Mouse (Mus musculus) CD4-positive, CD25-positive, alpha-beta regulatory T cell, adult 9 weeks (primary cell): ENCODE data around the gene Inafm1. TPM values are rescaled to one million over a fixed set of nuclear protein-coding genes. Genes with fewer than 3 reads are reported as not detected.

ENCODE experiments used
- polyA plus RNA-seq: library from polyadenylated mRNA; unstranded; fragments of 100-300 nt; shearing (Covaris generic); gene quantifications from one replicate; pipeline ENCODE4 v1.2.1, GENCODE M21; 2017

Inafm1 gene
- 2.8 TPM for polyA plus RNA-seq

DNA sequence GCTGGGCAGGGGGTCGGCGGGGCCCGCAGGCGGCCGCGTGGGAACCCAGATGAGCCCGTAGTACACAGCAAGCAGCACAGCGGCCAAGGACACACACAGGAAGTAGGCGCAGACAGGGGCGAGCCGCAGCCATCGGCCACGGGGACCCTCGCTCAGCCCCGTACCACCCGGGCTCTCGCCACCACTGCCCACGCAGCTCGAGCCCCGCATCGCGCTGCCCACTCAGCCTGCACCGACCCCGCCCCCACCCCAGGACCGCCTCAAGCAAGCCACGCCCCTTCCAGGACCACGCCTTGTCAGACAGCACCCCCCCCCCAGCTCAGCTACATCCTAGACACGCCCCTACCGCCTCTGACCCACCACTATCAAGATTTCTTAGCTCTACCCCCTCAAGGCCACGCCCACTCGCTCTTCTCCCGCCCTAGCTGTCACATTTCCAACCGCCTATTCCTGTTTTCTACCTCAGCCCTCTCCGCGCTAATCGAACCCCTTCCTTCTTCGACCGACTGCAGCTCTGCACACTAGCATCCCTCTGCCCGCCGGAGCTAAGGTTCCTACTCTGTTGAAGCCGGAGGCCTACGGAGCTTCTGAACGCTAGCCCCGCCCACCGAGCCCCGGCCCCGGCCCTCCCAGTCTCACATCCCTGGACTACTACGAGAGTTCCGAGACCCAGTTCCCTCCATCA lies at the start of gene Inafm1:
Gene Inafm1, minus strand, starts transcription at position 537 of the 685 bp plus-strand sequence.

DNA sequence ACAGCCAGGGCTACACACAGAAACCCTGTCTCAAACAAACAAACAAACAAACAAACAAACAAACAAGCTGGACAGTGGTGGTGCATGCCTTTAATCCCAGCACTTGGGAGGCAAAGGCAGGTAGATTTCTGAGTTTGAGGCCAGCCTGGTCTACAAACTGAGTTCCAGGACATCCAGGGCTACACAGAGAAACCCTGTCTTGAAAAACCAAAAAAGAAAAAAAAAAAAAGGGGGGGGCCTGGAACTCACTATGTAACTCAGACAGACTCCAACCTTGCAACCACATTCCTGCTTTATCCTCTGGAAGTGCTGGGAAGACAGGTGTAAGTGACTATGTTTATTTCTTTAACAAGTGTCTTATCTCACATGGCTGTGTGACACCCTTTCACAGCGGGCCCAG lies 34.7 kb upstream of the Inafm1 start, which contains the start of gene Bbc3:
Gene Bbc3, plus strand, starts transcription at position 301 of the 400 bp plus-strand sequence.

DNA sequence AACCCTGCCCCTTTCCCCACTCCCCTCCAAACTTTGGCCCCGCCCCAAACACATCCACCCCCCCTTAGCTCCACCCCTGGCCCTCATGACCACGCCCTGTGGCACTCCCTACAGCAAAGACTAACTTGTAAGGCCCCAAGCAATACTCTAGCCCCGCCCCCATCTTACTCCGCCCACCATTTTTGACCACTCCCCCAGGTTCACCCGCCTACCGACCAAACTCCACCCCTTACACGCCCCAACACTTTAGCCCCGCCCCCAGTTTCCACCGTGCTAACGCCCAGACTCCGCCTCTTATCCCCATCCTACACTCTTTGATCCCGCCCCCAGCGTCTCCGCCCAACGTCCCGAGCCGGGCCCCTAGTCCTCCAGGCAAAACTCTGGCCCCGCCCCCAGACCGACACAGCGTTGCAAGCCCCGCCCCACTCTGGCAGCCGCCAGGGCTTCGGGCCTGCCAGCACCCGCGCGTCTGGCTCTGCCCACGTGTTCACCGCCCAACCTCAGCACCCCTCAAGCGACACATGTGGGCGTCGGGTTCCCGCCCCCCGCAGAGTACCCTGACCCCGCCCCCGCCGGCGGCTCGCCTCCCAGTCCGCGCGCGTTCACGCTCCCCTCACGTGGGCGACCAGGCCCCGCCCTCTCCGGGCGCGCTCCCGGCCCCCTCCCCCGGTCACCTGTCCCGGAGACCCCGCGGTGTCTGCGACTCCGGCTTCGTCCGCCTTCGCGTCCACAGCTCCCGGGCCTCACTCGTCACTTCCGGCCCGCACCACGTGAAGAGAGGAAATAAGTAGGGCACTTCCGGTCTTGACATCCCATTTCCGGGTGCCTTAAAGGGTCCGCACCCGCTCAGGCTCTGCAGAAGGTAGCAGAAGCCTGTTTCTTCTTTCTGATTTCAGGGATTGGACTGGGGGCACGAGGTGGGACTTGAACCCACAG lies 12.9 kb upstream of the Inafm1 start, which contains the start of gene Ccdc9:
Gene Ccdc9, minus strand, starts transcription at position 770 of the 936 bp plus-strand sequence.

DNA sequence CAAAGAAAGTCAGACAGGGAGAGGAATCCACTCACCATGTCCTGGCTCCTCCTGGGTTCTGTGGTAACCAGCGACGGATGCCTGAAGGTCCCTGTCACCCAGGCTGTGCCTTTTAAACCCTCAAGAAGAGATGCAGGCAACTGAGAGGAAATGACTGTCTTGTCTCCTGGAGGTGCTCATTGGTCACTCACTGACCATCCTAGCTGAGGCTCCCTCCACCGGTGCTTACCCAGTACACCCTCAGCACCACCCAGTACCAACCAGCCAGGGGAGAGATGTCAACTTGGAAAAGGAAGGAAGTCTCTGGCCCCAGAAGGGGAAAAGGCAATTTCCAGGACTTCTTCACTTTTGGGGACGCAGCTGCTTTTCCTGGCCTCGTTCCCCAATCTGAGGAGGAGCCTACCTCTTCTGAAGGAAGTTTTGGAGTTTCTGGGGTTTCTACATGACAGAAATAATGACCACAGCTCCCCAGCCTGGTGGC lies 14.3 kb downstream of the Inafm1 start, which contains the start of gene C5ar1:
Gene C5ar1, minus strand, starts transcription at position 431 of the 481 bp plus-strand sequence.

DNA sequence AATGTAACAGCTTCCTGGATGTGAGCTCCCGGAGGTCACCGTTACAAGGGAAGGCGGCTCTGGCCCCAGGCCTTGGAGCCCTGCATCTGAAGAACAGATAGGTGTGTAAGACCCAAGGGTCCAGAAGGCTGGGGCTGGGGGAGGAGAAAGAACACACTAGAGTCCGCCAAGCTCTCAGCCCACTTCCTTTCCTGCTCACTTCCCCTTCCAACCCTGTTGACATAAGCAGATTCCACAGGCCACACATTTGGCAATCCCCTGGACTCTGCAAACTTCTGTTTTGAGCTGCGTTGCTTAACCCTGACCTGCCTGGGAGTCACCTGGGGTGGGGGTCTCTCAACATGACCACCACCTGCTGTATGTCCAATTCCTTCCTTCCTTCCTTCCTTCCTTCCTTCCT lies 29.4 kb downstream of the Inafm1 start, which contains the start of gene C5ar2:
Gene C5ar2, minus strand, starts transcription at position 88 of the 400 bp plus-strand sequence.

Other genes with a start within 250 kb of the Inafm1 start
- 5.4 TPM for gene Bicra, start 225.7 kb downstream of the Inafm1 start, polyA plus RNA-seq
- gene Zfp541, start 211.8 kb downstream of the Inafm1 start, polyA plus RNA-seq = 0.06 TPM
- gene Napa, start 175.2 kb downstream of the Inafm1 start, polyA plus RNA-seq = 269 TPM
- 27.0 TPM for gene Kptn, start 153.7 kb downstream of the Inafm1 start, polyA plus RNA-seq
- not detected for gene Slc8a2, start 143.8 kb downstream of the Inafm1 start, polyA plus RNA-seq
- 42.9 TPM for gene Meis3, start 98.5 kb downstream of the Inafm1 start, polyA plus RNA-seq
- 36.4 TPM for gene Dhx34, start 51.6 kb downstream of the Inafm1 start, polyA plus RNA-seq
- gene C5ar2, start 29.5 kb downstream of the Inafm1 start, polyA plus RNA-seq = not detected
- gene C5ar1, start 14.1 kb downstream of the Inafm1 start, polyA plus RNA-seq = not detected
- gene Ccdc9, start 13.2 kb upstream of the Inafm1 start, polyA plus RNA-seq = 60.6 TPM
- gene Bbc3, start 34.8 kb upstream of the Inafm1 start, polyA plus RNA-seq = 4.4 TPM
- 148 TPM for gene Sae1, start 114.2 kb upstream of the Inafm1 start, polyA plus RNA-seq
- gene Zc3h4, start 127.3 kb upstream of the Inafm1 start, polyA plus RNA-seq = 19.5 TPM
- 8.4 TPM for gene Tmem160, start 179.2 kb upstream of the Inafm1 start, polyA plus RNA-seq
- not detected for gene Npas1, start 204.1 kb upstream of the Inafm1 start, polyA plus RNA-seq